Mouse (Mus musculus): Measurements from ENCODE around the gene Gm48552.

- TF ChIP-seq CTCF (IDR thresholded peaks at IDR 0.05; ENCODE audit: control insufficient read depth, insufficient read depth, low read length) = no peak
- no peak for TF ChIP-seq POLR2A (IDR thresholded peaks at IDR 0.05; ENCODE audit: borderline replicate concordance, control insufficient read depth, low read depth, low read length)
Measured at GRCm38 (mm10) chr10:81340551-81341332, 48.1 kb upstream of the Gm48552 start.

Data from bone marrow, adult 2 months (tissue).